Mouse (Mus musculus): Measurements from ENCODE around the gene Ube2d1. TPM values are rescaled to one million over a fixed set of nuclear protein-coding genes. Genes with fewer than 3 reads are reported as not detected.

Gene Ube2d1
- total and polyA plus RNA-seq, 3 experiments: 1.0 to 7.7 (median 3.8) TPM

DNA sequence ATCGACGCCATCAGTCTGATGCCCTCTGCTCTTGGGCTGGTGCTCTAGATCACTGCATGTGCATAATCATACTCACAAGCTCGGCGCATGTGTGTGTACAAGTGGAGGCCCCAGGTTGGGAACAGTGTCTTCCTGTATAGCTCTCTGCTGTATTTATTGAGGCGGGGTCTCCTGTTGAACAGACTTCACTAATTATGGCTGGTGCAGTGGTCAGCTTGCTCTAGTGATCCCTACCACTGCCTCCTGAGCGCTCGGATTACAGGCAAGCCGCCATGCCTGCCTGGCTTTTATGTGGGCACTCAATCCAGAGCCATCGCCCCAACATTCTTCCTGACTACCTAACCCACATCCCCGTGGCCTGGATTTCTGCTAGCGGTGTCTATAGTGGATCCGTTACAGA is 45.0 kb upstream of the Ube2d1 start:
- H3K27me3 ChIP-seq (replicated peaks): no peaks in the 10 kb centered on the region
- H3K4me3 ChIP-seq (replicated peaks in 1 of 3; ENCODE audit: low read depth in 2 of 3, low read length in 2 of 3, poor library complexity in 1 of 3): no peak overlapping the region
- TF ChIP-seq USF1 (IDR thresholded peaks at IDR 0.05; ENCODE audit: low read depth, low read length): no peak
- TF ChIP-seq POLR2A (IDR thresholded peaks at IDR 0.05; ENCODE audit: low read depth, low read length): no peak
- TF ChIP-seq JUND (conservative IDR thresholded peaks at IDR 0.05; ENCODE audit: low read depth, low read length): no peak
- no peak for TF ChIP-seq CTCF (conservative IDR thresholded peaks at IDR 0.05 in 1 of 2, IDR thresholded peaks at IDR 0.05 in 1 of 2; ENCODE audit: low read depth in 2 of 2, low read length in 2 of 2)
- TF ChIP-seq CHD1 (IDR thresholded peaks at IDR 0.05; ENCODE audit: low read depth, low read length): no peak
- TF ChIP-seq SIN3A (IDR thresholded peaks at IDR 0.05; ENCODE audit: low read length): no peak
- TF ChIP-seq ZC3H11A (IDR thresholded peaks at IDR 0.05; ENCODE audit: low read depth, low read length): no peak
- no peak for TF ChIP-seq TBP (conservative IDR thresholded peaks at IDR 0.05; ENCODE audit: low read depth, low read length)
- TF ChIP-seq ELF1 (IDR thresholded peaks at IDR 0.05; ENCODE audit: low read depth, low read length): no peak
- no peak for TF ChIP-seq PAX5 (IDR thresholded peaks at IDR 0.05; ENCODE audit: low read length)
- no peak for TF ChIP-seq JUN (IDR thresholded peaks at IDR 0.05; ENCODE audit: insufficient read depth, low read depth, low read length)
- no peak for TF ChIP-seq ZNF384 (IDR thresholded peaks at IDR 0.05; ENCODE audit: low read depth, low read length)
- DNase-seq (ENCODE audit: extremely low read depth): no peak
- H3K9me3 ChIP-seq (replicated peaks; ENCODE audit: low read length): no peaks in the 10 kb centered on the region
- H3K9ac ChIP-seq (ENCODE audit: insufficient read depth, low read depth): no peak overlapping the region
- H3K4me2 ChIP-seq (ENCODE audit: insufficient read depth, low read depth, poor library complexity, severe bottlenecking): no peak overlapping the region
- in situ Hi-C loops (cut with MboI; ENCODE audit: low pct_ligation_motif_present, low pct_unique_long_range_greater_than_20kb, low sequenced_read_pairs) (no loop called here), dilution Hi-C loops (cut with MboI; ENCODE audit: extremely low pct_ligation_motif_present, extremely low pct_unique_long_range_greater_than_20kb, low sequenced_read_pairs) (no loop called here)
- peaks cover 0 to 3% of the 10 kb centered on the region in 2 experiments; a peak in 1 of 4 replicates for H3K4me1 ChIP-seq (ENCODE audit: control insufficient read depth in 1 of 2, insufficient read depth in 2 of 2)
- H3K36me3 ChIP-seq (replicated peaks in 1 of 2; ENCODE audit: control insufficient read depth in 1 of 2, insufficient read depth in 1 of 2, low read length in 1 of 2): peaks cover 44 to 73% of the 10 kb centered on the region in 2 experiments
- peaks cover 3% of the 10 kb centered on the region for H3K79me2 ChIP-seq (replicated peaks; ENCODE audit: control insufficient read depth, extremely low read depth, insufficient read depth, poor library complexity, severe bottlenecking)
- no peak overlapping the region for H3K27ac ChIP-seq (ENCODE audit: insufficient read depth, low read depth)

DNA sequence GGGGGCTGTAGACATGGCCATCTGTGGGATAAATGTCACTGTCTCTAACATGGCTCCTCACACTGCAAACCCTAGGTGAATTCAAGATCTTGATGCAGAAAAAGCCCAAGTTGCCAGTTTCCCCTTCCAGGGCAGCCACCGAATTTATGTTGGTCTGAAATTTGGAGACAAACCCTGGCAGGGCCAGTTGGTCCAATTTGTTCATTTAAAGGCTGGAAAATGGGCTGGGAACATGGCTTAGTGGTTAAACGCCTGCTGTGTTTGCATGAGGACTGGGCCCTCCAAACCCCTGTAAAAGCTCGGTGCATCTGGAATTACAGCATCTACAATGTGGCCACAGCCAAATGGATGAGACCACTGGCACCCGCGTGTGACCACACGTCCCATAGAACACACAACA is 44.2 kb upstream of the Ube2d1 start:
- TF ChIP-seq CHD1 (IDR thresholded peaks at IDR 0.05; ENCODE audit: low read depth, low read length): no peak
- no peak for TF ChIP-seq TBP (conservative IDR thresholded peaks at IDR 0.05; ENCODE audit: low read depth, low read length)
- TF ChIP-seq CTCF (conservative IDR thresholded peaks at IDR 0.05 in 1 of 2, IDR thresholded peaks at IDR 0.05 in 1 of 2; ENCODE audit: low read depth in 2 of 2, low read length in 2 of 2): no peak
- TF ChIP-seq UBTF (IDR thresholded peaks at IDR 0.05; ENCODE audit: low read depth, low read length): no peak
- no peak for TF ChIP-seq POLR2AphosphoS2 (IDR thresholded peaks at IDR 0.05; ENCODE audit: low read depth, low read length)
- TF ChIP-seq CHD2 (IDR thresholded peaks at IDR 0.05; ENCODE audit: low read length): no peak
- TF ChIP-seq MYC (IDR thresholded peaks at IDR 0.05; ENCODE audit: low read depth, low read length): no peak
- TF ChIP-seq MAX (IDR thresholded peaks at IDR 0.05; ENCODE audit: low read length): no peak
- no peak for TF ChIP-seq JUND (conservative IDR thresholded peaks at IDR 0.05; ENCODE audit: low read depth, low read length)
- TF ChIP-seq IRF4 (IDR thresholded peaks at IDR 0.05; ENCODE audit: low read depth, low read length): no peak
- no peak for TF ChIP-seq E2F4 (IDR thresholded peaks at IDR 0.05; ENCODE audit: insufficient replicate concordance, low read depth, low read length)
- H3K27me3 ChIP-seq (replicated peaks): no peaks in the 10 kb centered on the region
- peaks cover 0 to 3% of the 10 kb centered on the region in 2 experiments; a peak in 1 of 4 replicates for H3K4me1 ChIP-seq (ENCODE audit: control insufficient read depth in 1 of 2, insufficient read depth in 2 of 2)
- in situ Hi-C loops (cut with MboI; ENCODE audit: low pct_ligation_motif_present, low pct_unique_long_range_greater_than_20kb, low sequenced_read_pairs) (no loop called here), dilution Hi-C loops (cut with MboI; ENCODE audit: extremely low pct_ligation_motif_present, extremely low pct_unique_long_range_greater_than_20kb, low sequenced_read_pairs) (no loop called here)
- H3K36me3 ChIP-seq (replicated peaks in 1 of 2; ENCODE audit: control insufficient read depth in 1 of 2, insufficient read depth in 1 of 2, low read length in 1 of 2): peaks cover 41 to 65% of the 10 kb centered on the region in 2 experiments
- no peak for DNase-seq (ENCODE audit: extremely low read depth)
- H3K4me2 ChIP-seq (ENCODE audit: insufficient read depth, low read depth, poor library complexity, severe bottlenecking): no peak overlapping the region
- H3K9me3 ChIP-seq (replicated peaks; ENCODE audit: low read length): no peaks in the 10 kb centered on the region
- H3K79me2 ChIP-seq (replicated peaks; ENCODE audit: control insufficient read depth, extremely low read depth, insufficient read depth, poor library complexity, severe bottlenecking): peaks cover 3% of the 10 kb centered on the region
- no peak overlapping the region for H3K9ac ChIP-seq (ENCODE audit: insufficient read depth, low read depth)
- no peak overlapping the region for H3K27ac ChIP-seq (ENCODE audit: insufficient read depth, low read depth)
- no peak overlapping the region for H3K4me3 ChIP-seq (replicated peaks in 1 of 3; ENCODE audit: low read depth in 2 of 3, low read length in 2 of 3, poor library complexity in 1 of 3)
